Mouse (Mus musculus): ENCODE results near the gene Nr1h2.

- TF ChIP-seq EP300 (optimal IDR thresholded peaks at IDR 0.05) = no peak
- no peak for TF ChIP-seq CTCF (IDR thresholded peaks at IDR 0.05; ENCODE audit: low read depth)
Observed at GRCm38 (mm10) chr7:44571811-44572210, 18.1 kb upstream of the Nr1h2 start.
